Mouse (Mus musculus) lung, embryonic 16.5 days (tissue): ENCODE results near the gene Jade3. TPM values are rescaled to one million over a fixed set of nuclear protein-coding genes. Genes with fewer than 3 reads are reported as not detected.

Experiments
- ATAC-seq: fragments of 200-750 bp; cut with Nextera tagmentation; 2 replicates; pipeline ENCODE4 v1.8.0; 2017; ENCODE audit warnings: low read depth, mild to moderate bottlenecking, moderate library complexity
- H3K27ac ChIP-seq: fragments of 300-500 bp; sonication (generic); 2 replicates; pipeline ENCODE4 v1.5.1; 2014; ENCODE audit warnings: mild to moderate bottlenecking, control low read depth, low read length
- H3K27me3 ChIP-seq: fragments of 300-500 bp; sonication (generic); 2 replicates; pipeline ENCODE4 v1.6.1; 2014; ENCODE audit warnings: low read depth, low read length, mixed read lengths; ENCODE audit not compliant: control insufficient read depth, insufficient read depth
- H3K36me3 ChIP-seq: fragments of 300-500 bp; sonication (generic); 2 replicates; pipeline ENCODE4 v1.6.1; 2014; ENCODE audit warnings: low read length; ENCODE audit not compliant: control insufficient read depth, insufficient read depth
- H3K4me1 ChIP-seq: fragments of 300-500 bp; sonication (generic); replicated peaks from 2 replicates; pipeline ENCODE4 v1.6.1; 2014; ENCODE audit warnings: low read length, mixed read lengths; ENCODE audit not compliant: control insufficient read depth, insufficient read depth
- H3K4me2 ChIP-seq: fragments of 300-500 bp; sonication (generic); 2 replicates; pipeline ENCODE4 v1.6.1; 2014; ENCODE audit warnings: low read depth, low read length, control low read depth
- H3K4me3 ChIP-seq: fragments of 300-500 bp; sonication (generic); 2 replicates; pipeline ENCODE4 v1.5.1; 2014; ENCODE audit warnings: mild to moderate bottlenecking, low read length, control low read depth
- H3K9ac ChIP-seq: fragments of 300-500 bp; sonication (generic); 2 replicates; pipeline ENCODE4 v1.6.1; 2014; ENCODE audit warnings: low read length, control low read depth
- H3K9me3 ChIP-seq: fragments of 300-500 bp; sonication (generic); 2 replicates; pipeline ENCODE4 v1.6.1; 2016; ENCODE audit warnings: low read length; ENCODE audit not compliant: control insufficient read depth
- WGBS: fragments of 180-500 bp; shearing (Covaris S2); extraction: QIAGEN DNeasy Blood & Tissue Kit; methylation state at CpG from one replicate; pipeline ENCODE4 v1.1.7; 2014; 5-methylcytosine and 5-hydroxymethylcytosine counted together
- polyA plus RNA-seq: library from polyadenylated mRNA; unstranded; fragments of >200 nt; fragmentation: Nextera tagmentation; extraction: Ambion mirVana; gene quantifications from 2 replicates; pipeline ENCODE4 v1.2.1, GENCODE M21; 2015

Gene Jade3
- polyA plus RNA-seq, 1 experiment from 2014 or later: 12.9 TPM

DNA sequence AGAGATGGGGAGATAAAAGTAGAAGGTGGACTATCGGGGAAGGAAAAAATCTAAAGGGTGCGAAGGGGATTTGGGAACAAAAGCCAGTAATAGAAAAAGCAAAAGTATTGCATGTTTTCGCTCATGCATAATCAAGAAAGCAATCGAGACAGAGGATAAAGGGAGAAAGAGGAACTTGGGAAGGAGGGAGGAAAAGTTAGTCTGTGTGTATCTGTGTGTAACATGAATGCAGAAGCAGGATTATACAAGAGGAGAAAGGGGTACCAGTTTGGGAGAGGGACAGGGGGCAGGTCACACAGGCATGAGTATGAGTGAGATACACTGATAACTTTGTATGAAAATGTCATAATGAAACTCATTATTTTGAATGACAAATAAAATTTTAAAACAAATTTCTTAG is 14.1 kb upstream of the Jade3 start:
- Histone ChIP-seq H3K4me3 (no peak overlapping the region), H3K4me2 (no peak overlapping the region), H3K9ac (no peak overlapping the region), H3K36me3 (no peaks in the 10 kb centered on the region), H3K27ac (no peak overlapping the region), H3K27me3 (no peaks in the 10 kb centered on the region), H3K9me3 (no peaks in the 10 kb centered on the region), H3K4me1 (no peaks in the 10 kb centered on the region)
- no peak for ATAC-seq
- 95% methylated on average over 4 of the region's 4 CpGs for WGBS

DNA sequence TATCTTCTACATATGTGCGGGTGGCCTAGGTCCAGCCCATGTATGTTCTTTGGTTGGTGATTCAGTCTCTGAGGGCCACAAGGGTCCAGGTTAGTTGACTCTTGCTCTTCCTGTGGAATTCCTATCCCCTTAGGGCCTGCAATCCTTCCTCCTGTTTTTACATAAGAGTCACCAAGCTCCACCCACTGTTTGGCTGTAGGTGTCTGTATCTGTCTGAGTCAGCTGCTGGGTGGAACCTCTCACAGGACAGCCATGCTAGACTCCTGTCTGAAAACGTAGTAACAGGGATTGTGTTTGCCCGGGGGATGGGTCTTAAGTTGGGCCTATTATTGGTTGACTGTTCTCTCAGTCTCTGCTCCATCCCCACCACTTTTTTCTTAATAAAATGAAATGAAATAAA is 13.3 kb upstream of the Jade3 start:
- Histone ChIP-seq H3K4me1 (no peaks in the 10 kb centered on the region), H3K36me3 (no peaks in the 10 kb centered on the region), H3K27ac (no peak overlapping the region), H3K9ac (no peak overlapping the region), H3K9me3 (no peaks in the 10 kb centered on the region), H3K27me3 (no peaks in the 10 kb centered on the region), H3K4me3 (no peak overlapping the region), H3K4me2 (no peak overlapping the region)
- no peak for ATAC-seq
- WGBS: 80% methylated on average over 3 of the region's 3 CpGs

DNA sequence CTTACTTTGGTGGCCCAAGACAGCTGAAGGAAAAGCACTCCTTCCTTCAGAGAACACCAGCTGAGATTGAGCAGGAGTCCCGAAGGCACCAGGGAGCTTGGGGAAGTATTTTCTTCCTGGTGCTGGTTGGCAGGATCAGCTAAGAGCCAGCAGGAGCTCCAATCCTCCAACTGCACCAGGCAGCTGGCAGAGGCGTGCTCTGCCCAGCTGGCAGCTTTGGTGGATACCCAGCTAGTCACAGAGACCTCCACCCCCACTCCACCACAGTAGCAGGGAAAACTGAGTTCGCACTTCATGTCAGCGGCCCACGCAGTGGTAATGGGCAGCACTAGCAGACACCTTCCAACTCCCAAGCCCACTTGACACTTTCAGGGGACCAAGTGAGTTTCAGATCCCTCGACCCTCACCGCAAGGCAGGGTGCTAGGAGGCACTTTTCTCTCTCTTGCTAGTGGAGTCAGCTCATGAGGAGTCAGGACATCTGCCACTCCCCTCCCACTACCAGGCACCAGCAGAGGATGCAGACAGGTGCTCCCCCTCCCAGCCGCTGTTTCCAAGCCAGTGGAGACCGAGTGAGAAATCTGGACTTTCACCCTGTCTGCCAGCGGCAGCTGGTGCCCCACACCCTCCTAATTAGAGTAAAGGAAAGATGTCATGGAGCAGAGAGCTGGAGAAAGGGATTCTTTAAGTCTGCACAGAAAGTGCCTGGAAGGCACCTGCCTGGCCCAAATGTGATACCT is 10.4 kb upstream of the Jade3 start:
- ATAC-seq: no peak
- Histone ChIP-seq H3K9ac (no peak overlapping the region), H3K27ac (no peak overlapping the region), H3K36me3 (no peaks in the 10 kb centered on the region), H3K4me3 (no peak overlapping the region), H3K9me3 (no peaks in the 10 kb centered on the region), H3K4me1 (no peaks in the 10 kb centered on the region), H3K4me2 (no peak overlapping the region), H3K27me3 (no peaks in the 10 kb centered on the region)
- WGBS: 40% methylated on average over 10 of the region's 10 CpGs

DNA sequence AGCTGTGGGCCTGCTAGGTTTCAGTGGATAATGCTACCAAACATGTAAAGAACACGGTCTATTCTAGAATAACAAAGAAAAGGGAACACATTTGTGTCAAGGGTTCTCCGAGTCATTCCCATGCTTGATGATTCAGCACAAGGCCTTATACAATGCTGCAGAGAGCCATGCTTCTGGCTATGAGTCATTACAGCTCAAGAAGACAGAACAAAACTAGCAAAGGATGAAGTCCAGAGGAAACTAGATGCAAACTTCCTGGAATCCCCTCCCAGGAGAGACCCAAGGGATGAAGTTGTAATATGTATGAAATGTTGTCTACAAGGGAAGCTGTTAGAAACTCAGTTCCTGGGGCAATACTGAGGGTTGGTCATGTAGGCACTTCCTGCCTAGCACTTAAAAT is 7.0 kb upstream of the Jade3 start:
- H3K9ac ChIP-seq: no peak overlapping the region
- no peak overlapping the region for H3K4me2 ChIP-seq
- WGBS: 87% methylated on average over 2 of the region's 2 CpGs
- no peaks in the 10 kb centered on the region for H3K9me3 ChIP-seq
- H3K36me3 ChIP-seq: no peaks in the 10 kb centered on the region
- no peak for ATAC-seq
- no peaks in the 10 kb centered on the region for H3K4me1 ChIP-seq
- H3K4me3 ChIP-seq: no peak overlapping the region
- H3K27me3 ChIP-seq: no peaks in the 10 kb centered on the region
- H3K27ac ChIP-seq: no peak overlapping the region

DNA sequence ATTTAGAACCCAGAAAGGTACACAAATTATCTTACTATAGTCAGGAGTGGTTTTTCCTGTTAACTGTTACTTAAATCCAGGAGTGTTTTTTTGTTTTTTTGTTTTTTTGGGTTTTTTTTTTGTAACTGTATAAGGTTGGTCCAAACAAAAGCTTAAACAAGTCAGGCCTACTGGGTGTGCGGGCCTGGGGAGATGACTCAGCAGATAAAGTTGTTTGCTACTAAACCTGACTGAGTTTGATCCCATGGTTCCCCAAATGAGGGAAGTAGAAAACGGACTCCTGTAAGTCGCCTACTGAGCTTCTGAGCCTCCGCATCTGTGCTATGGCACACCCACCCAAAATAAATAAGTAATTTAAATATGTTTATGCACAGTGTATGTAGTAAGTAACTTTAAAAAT is 6.0 kb upstream of the Jade3 start:
- no peak overlapping the region for H3K27ac ChIP-seq
- no peaks in the 10 kb centered on the region for H3K9me3 ChIP-seq
- no peak for ATAC-seq
- H3K27me3 ChIP-seq: no peaks in the 10 kb centered on the region
- 88% methylated on average over 4 of the region's 4 CpGs for WGBS
- no peak overlapping the region for H3K4me3 ChIP-seq
- no peaks in the 10 kb centered on the region for H3K4me1 ChIP-seq
- H3K4me2 ChIP-seq: no peak overlapping the region
- H3K36me3 ChIP-seq: no peaks in the 10 kb centered on the region
- no peak overlapping the region for H3K9ac ChIP-seq

- Histone ChIP-seq H3K27ac (peak overlapping the region; percentile 72), H3K9me3 (no peaks in the 10 kb centered on the region), H3K4me2 (peak overlapping the region; percentile 58), H3K4me1 (no peaks in the 10 kb centered on the region), H3K4me3 (peak overlapping the region; percentile 65), H3K27me3 (no peaks in the 10 kb centered on the region), H3K36me3 (no peaks in the 10 kb centered on the region), H3K9ac (peak overlapping the region; percentile 74)
- ATAC-seq: peak; percentile 41; the same call in 1 of the 2 replicates
- WGBS: 14% methylated on average over 29 of the region's 51 CpGs
Observed at GRCm38 (mm10) chrX:20425839-20426449, 456 bp downstream of the Jade3 start.

DNA sequence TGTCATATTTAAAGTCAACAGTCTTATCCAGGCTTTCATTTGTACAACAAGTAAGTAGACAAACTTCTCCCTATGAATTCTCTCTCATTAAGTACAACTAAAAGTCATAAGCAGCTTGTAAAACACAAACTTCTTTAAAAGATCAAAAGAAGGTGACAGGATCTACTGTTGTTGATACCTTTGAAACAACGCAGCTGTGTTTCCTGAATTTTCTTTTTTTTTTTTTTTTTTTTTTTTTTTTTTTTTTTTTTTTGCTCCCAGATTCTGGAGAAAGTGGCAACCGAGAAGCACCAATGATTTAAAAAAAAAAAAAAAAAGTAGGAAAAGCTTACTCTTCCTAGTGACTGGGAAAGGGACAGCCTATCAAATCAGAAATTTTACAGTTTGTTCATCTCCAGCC is 57.7 kb downstream of the Jade3 start:
- Histone ChIP-seq H3K9me3 (no peaks in the 10 kb centered on the region), H3K9ac (no peak overlapping the region), H3K4me3 (no peak overlapping the region), H3K36me3 (no peaks in the 10 kb centered on the region), H3K27me3 (no peaks in the 10 kb centered on the region), H3K4me1 (no peaks in the 10 kb centered on the region), H3K4me2 (no peak overlapping the region), H3K27ac (no peak overlapping the region)
- 55% methylated on average over 2 of the region's 2 CpGs for WGBS
- no peak for ATAC-seq

- H3K27me3 ChIP-seq: no peaks in the 10 kb centered on the region
- 88% methylated on average over 3 of the region's 3 CpGs for WGBS
- no peak for ATAC-seq
- no peaks in the 10 kb centered on the region for H3K4me1 ChIP-seq
- no peaks in the 10 kb centered on the region for H3K9me3 ChIP-seq
- H3K9ac ChIP-seq: no peak overlapping the region
- H3K27ac ChIP-seq: no peak overlapping the region
- H3K36me3 ChIP-seq: no peaks in the 10 kb centered on the region
- no peak overlapping the region for H3K4me3 ChIP-seq
- no peak overlapping the region for H3K4me2 ChIP-seq
Observed at GRCm38 (mm10) chrX:20497682-20498081, 72.2 kb downstream of the Jade3 start.

GRCm38 (mm10) chrX:20520290-20520939 is 94.9 kb downstream of the Jade3 start:
- ATAC-seq: no peak
- 76% methylated on average over 7 of the region's 7 CpGs for WGBS

More at GRCm38 (mm10) chrX:20520290-20520939, 94.9 kb downstream of the Jade3 start:
- Histone ChIP-seq H3K9me3 (no peaks in the 10 kb centered on the region), H3K27ac (no peak overlapping the region), H3K4me3 (no peak overlapping the region), H3K36me3 (0 out of 2 replicates have a peak, but pooled peaks cover 2% of the 10 kb centered on the region), H3K27me3 (no peaks in the 10 kb centered on the region), H3K4me2 (no peak overlapping the region), H3K9ac (no peak overlapping the region), H3K4me1 (no peaks in the 10 kb centered on the region)
